Mouse (Mus musculus) common myeloid progenitor, adult 5-6 weeks (primary cell): ENCODE data around the gene Gm10563. TPM values are rescaled to one million over a fixed set of nuclear protein-coding genes. Genes with fewer than 3 reads are reported as not detected.
"Not testable (repeated sequence)": the region's sequence is repeated elsewhere in the genome, so short reads cannot be mapped to it uniquely, and the experiment has no call there.

ENCODE experiments used
- ATAC-seq: replicated peaks from 2 replicates; pipeline ENCODE4 v1.8.0; 2016; ENCODE audit warnings: low read depth, mild to moderate bottlenecking, moderate TSS enrichment, inconsistent platforms; ENCODE audit not compliant: poor library complexity, severe bottlenecking
- total RNA-seq: library from RNA; stranded (forward); fragments of 200-1000, 187-1606 nt; gene quantifications from 2 replicates; pipeline ENCODE4 v1.2.3, GENCODE M21; 2017

Gm10563 gene
- not detected in 2 replicates for total RNA-seq

DNA sequence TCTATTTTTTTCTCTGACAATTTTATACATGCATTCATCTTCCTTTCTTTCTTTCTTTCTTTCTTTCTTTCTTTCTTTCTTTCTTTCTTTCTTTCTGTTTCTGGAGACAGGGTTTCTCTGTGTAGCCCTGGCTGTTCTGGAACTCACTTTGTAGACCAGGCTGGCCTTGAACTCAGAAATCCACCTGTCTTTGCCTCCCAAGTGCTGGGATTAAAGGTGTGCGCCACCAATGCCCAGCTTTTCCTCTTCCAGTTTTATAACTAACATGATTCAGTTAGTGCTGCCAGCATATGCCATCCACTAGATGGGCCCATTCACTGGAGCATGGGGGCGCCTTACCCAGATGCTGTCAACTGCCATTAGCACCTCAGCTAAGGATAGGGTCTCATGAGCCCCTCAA, at the start of gene Gm10563:
TSS of gene Gm10563 (minus strand) at position 101 of the 400 bp plus-strand sequence.
- not testable (repeated sequence) for ATAC-seq

DNA sequence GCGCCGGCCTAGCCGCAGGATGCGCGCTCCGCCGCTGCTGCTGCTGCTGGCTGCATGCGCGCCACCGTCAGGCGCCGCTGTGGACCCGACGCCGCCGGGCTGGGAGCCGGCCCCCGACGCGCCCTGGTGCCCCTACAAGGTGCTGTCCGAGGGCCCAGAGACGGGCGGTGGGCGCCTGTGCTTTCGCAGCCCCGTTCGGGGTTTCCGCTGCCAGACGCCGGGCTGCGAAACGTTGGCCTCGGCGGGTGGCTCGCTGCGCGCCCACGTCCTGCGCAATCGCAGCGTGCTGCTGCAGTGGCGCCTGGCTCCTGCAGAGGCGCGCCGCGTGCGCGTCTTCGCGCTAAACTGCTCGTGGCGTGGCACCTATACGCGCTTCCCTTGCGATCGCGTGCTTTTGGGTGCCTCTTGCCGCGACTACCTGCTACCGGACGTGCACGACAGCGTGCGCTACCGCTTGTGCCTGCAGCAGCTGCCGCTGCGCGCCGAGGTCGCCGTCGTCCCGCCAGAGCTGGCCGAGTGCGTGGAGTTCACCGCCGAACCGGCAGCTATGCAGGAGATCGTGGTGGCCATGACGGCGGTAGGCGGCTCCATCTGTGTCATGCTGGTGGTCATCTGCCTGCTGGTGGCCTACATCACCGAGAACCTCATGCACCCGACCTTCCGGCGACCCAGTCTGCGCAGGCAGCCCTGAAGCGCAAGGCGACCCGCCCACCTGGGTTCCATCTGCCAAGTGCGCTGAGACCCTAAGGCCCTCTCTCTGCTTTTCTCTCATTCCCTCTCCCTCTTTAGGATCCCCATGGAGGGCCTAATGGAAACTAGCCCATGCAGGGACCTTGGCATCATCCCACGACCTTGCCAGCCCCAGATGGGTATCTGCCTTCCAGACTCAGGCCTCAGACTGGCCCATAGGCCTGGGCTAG, 49.5 kb upstream of the Gm10563 start:
- ATAC-seq: peak; percentile 59

DNA sequence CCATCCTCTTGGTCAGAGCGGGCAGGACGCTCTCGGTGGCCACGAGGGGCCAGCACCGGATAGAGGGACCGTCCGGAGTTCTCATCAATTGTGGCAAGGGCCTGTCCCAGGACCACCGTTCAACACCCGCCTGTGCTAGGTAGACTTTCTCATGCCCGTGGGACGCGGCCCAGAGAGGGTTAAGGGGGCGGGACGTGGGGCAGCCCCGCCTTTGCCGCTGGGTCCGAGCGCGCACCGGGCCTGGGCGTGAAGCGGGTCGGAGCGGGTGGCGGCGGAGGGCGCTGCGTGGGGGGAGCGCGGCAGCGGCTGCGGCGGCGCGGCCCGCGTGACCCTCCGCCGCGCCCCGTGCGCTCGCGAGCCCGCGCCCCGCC, 48.9 kb upstream of the Gm10563 start, which contains the start of gene Fndc10:
TSS of gene Fndc10 (plus strand) at position 232 of the 371 bp plus-strand sequence.
- ATAC-seq: peak; percentile 48; the same call in 1 of the 2 replicates

DNA sequence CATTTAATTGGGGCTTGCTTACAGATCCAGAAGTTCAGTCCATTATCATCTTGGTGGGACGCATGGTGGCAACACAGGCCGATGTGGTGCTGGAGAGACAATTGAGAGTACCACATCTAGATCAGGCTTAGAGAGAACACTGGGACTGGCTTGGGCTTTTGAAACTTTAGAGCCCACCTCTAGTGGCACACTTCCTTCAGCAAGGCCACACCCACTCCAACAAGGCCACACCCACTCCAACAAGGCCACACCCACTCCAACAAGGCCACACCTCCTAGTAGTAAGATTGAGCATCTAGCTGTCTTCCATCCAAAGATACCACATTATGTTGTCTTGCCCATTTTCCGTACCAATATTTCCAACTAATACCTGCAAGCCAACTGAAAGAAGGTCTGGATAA, 47.2 kb upstream of the Gm10563 start:
- no peak for ATAC-seq

DNA sequence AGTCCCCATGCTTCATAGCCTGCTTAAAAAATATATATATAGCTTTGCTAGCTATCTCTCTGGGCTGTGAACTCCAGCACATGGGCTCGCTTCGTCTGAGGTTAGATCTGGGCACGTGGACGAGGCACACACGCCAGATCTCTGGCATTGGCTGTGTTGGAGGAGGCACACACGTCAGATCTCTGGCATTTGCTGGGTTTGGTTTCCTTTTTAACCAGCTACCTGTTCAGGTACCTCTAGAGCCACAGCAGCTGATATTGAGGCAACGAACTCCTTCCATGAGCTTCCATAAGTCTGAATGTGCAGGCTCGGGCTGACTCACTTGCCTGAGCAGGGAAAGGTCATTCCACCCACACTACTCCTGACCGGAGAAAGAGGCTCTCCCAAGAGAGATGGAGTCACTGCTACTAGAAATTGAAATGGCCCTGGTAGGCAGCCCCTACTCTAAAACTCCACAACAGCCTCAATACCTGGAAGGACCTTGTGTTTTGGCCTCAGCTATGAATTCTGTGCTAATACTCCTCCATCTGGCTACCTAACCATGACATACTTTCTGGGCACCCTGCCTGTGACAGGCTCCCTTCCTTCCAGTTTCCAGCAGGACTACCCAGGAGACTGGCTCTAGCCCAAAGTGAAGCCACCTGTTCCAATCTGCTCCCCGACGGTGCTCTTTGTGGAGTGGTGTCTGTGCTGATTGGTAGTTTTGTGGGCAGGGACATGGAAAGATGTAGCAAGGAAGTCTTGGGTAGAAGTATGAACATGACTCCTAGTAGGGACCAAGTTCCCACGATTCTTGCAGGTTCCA, 45.6 kb upstream of the Gm10563 start:
- ATAC-seq: no peak

DNA sequence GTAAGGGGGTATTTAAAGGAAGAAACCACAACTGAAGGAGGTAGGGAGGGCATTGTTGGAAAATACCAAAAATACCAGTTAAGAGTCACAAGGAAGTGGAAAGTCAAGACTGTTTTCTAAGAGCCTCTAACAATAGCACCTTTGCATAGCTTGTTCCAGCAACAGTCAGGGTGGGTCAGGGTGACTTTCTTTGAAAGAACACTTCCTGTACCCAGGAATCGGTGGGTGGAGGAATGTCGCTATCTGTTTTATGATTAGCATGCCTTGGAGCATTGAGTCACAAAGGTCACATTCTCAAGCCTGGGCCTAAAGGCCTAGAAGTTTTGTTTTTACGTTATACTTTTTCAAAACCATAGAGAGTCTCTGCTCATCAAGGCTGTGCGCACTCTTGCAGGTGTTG, 42.6 kb upstream of the Gm10563 start:
- ATAC-seq: not testable (repeated sequence)

DNA sequence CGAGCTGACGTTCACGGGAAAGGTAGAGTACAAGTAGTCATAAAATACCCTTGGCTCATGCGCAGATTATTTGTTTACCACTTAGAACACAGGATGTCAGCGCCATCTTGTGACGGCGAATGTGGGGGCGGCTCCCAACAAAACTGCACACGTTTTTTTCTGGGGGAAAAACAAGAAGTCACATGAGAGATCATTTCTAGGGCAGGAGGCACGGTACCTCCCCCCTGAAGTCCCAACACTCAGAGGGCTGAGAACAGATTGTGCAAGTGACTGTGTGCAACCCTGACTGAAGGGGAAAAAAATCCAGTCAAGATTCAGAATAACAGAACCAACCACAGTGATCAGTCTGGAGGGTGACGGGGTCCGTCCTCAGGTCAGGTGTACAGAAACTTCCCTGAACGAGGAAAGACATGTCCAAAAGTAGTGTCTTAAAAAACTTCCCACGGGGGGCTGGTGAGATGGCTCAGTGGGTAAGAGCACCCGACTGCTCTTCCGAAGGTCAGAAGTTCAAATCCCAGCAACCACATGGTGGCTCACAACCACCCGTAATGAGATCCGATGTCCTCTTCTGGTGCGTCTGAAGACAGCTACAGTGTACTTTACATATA, 38.6 kb upstream of the Gm10563 start:
- ATAC-seq: not testable (repeated sequence)

DNA sequence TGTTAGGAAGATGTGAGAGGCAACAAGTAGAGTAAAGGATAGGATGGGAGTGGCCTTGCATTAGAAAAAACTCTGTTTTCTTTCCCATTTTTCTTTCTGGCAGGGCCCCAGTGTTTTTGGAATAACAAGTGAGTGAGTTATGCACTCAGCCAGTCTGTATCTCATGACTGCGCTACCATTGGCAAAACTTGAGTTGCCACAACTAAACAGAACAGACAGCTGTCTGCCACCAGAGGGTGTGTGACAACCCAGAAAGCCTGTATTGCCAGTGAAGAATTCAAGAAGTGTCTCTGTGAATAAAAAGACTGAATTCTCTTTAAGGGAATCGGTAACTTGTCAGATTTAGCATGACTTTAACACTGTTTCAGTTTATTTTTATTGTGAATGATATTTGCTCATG, 30.8 kb upstream of the Gm10563 start:
- ATAC-seq: peak; percentile 71

DNA sequence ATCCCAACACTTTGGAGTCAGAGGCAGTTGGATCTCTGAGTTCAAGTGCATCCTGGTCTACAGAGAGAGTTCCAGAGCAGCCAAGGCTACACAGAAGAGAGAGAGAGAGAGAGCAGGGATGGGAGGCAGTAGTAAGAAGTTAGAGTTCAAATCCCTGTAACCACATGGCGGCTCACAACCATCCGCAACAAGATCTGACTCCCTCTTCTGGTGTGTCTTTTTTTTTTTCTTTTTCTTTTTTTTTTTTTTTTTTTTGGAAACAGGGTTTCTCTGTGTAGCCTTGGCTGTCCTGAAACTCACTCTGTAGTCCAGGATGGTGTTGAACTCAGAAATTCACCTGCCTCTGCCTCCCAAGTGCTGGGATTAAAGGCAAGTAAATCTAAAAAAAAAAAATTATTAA, 26.9 kb upstream of the Gm10563 start:
- no peak for ATAC-seq

DNA sequence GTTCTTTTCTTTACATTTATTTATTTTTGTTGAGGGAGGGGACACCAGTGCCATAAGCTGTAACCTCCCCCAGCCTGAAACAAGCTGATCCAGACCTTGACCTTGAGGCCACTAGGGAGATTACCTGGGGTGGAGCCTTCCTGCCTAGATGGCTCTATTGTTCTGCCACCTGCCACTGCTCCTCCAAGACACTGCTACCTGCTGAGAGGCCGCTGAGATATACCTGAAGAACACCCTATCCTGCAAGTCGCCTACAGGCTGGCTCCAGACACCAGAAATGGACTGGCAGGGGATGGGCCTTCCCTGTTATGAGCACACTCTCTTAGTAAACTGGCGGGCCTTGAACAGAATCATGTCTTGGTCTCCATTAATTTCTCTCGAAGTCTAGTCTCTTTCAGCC, 25.0 kb upstream of the Gm10563 start:
- not testable (repeated sequence) for ATAC-seq

DNA sequence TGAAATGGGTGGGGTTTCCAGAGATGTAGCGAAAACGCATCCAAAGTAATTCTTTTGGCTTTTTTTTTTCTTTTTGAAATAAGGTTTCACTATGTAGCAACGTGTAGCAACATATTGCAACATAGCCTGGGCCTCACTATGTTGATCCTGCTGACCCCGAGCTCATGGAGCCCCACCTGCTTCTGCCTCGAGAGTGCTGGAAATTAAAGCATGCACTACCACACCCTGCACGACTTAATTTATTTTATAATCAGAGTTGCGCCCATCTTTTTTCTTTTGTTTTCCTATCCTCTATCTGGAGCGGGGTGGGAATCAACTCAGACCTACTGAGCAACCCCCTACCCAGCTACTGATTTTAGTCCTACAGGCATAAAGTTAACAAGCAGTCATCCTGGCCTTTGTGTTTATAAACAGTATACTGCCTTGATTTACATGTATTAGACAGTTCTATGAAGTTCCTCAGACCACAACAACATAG, 24.4 kb upstream of the Gm10563 start:
- no peak for ATAC-seq

DNA sequence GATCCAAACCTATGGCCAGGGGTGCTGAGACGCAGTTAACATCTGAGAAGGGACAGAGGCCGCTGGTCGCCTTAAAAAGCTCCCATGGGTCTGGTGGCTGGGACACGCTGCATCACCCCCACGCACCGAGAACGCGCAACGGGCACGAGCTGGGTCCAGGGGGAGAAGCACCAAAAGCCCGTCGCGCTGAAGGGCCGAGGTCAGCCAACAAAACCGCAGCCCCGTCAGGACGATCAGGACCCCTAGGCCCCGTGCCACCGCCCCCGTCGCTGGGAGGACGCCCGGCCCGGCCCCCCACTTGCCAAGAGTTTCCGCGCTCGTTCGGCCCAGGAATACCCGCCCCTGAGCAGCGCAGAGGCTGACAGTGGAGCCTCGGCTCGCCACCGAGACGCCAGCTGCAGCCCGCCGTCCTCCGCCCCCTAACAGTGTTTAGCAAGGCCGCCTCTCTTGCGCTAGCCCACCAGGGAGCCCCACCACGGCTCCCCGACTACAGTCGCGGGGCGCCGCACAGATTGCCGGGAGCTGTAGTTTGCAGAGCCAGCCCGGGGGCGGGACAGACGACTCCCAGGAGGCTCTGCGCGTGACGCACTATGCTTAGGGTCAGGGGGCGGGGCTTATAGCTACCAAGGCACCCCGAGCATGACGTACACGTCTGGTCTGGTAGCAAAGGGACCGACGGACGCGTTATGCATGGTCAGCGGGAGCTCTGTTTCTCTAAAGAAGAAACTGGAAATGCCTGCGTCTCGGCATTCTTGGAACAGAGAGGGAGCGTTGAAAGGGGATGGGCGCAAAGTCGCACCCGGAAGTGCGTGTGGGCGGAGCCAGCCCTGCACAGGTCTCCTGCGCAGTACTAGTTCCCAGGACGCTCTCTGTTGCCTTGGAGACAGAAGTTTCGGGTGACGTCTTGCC, 23.7 kb upstream of the Gm10563 start, which contains the start of gene Mib2:
TSS of gene Mib2 (minus strand) at position 510 of the 909 bp plus-strand sequence.
- ATAC-seq: peak; percentile 95

DNA sequence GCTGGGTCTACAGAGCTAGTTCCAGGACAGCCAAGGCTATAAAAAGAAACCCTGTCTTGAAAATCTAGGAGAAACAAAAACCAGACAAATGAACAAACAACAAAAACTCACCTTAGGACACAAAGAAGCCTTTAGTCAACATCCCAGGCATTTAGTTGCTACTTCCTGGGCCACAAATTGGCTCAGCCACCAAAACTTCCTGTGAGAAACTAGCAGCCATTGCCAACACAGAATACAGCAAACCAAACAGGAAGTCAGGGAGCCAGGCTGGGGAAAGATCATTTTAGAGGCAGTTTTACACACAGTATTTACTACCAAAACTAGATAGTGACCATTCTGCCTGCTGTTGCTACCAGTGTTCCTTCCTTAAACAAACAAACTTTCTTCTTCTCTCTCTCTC, 21.7 kb upstream of the Gm10563 start:
- ATAC-seq: 0 out of 2 replicates have a peak, but pooled peaks have one; percentile 7

DNA sequence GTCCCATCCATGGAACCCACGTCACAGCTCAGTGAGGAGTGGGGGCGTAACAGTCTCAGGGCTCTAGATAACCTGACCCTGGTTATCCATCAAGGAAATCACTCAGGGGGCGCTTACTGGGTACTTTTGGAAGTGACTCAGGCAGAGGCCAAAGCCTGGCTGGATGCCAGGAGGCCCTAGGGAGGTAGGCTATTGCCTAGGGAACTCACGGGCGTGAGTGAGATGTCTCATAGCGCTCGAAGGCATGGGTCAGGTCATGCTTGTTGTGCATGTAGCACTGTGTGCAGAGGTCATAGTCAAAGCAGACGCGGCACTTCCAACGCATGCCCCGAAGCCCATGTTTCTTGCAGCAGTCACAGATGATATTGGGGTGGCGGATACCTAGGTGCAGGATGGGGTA, 15.4 kb upstream of the Gm10563 start:
- ATAC-seq: no peak

DNA sequence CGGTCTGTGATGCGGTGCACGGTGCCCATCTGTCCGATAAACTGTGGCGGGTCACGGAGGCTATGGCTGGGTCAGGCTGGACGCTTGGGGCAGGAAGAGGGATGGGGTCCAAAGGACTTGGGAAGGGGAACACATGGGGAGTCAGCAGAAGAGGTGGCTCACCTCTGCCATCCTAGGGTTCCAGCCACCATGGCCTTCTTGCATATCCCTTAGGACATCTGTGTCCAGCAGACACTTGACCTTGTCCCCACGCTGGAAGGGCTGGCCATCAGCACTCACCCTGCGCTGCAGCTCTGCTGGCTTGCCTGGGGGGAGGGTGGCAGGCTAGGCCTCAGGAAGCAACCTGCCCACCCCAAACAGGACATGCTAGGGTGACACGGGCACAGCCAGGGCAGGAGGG, 13.8 kb upstream of the Gm10563 start:
- no peak for ATAC-seq

DNA sequence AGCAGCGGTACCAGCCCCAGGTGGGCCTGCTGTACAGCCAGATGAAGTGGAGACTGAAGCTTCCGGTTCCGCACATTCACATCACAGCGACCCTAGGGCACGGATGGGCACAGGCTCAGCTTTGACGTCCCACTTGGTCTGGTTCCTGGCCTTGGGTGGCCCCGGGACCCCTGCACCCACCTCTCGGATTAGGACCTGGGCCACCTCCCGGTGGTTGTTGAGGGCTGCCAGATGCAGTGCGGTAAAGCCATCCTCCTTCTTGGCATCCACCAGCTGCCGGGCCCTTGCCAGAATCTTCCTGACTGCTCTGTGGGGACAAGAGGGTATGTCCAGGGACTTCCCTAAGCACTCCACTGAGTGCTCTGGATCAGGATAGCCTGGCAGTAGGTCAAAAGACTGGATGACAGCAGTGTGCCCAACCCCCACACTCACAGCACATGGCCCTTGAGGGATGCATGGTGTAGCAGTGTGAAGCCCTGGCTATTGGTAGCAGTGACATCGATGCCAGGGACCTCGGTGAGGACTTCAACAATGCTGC, 11.1 kb upstream of the Gm10563 start:
- ATAC-seq: no peak

DNA sequence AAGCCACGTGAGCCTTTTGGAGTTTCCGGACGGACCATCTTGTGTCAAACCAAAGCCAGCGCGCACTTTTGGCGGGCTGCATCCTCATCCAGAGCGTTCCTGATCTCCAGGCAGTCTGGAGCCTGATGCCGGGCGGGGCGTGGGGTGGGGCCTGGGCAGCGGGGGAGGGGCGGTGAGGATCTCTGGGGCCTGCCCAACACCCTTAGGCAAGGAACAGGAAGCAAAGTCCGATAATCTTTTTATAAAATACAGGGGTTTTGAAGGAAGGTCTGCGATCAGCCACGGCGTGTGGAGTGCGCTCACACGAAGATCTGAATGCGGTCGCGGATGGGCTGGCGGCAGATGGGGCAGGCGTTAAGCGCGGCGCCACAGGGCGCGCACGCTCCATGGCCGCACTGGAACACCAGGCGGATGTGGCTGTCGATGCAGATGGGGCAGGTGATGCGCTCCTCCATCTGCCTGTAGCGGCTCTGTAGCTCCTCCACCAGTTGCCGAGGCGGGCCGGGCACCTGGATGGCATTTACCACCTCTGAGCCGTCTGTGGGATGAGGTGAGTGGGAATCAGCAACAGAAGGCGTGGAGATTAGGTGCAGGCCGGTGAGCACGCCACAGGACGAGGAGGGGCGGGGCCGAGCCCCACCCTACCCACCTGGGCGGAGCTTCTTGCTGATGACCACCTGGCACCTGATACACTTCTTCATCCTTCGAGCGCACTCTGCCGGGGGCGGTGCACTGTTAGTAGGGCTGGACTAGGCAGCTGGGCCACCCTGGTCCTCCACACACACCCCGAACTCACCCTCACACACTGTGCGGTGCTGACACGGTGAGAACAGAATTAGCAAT, 9.5 kb upstream of the Gm10563 start:
- peak; percentile 53 for ATAC-seq

DNA sequence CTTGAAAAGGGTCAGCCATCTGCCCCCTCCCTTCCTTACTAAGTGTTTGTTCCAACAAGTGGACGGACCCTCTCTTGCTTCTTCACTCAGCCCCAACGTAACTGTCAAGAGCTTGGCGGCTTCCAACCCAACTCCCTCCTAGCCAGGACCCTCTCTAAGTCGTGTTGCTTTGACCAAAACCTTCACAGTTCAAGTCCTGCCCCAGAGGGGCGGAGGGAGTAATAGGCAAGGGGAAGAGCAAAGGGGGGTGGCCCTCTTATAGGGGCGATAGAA, 8.9 kb upstream of the Gm10563 start:
- ATAC-seq: peak; percentile 7; the same call in 1 of the 2 replicates
